Mouse (Mus musculus) embryo, embryonic 10.5 days (tissue): ENCODE measurements at regions not wholly inside any gene's neighbourhood (a gene's known extent, or its start where the extent isn't known, plus 50 kb on each side); places are given as distances from the start of the nearest gene placed in this dataset.

Experiments
- DNase-seq: peaks from one replicate; pipeline ENCODE4 v3.0.0-alpha.2; 2015; ENCODE audit warnings: low spot score

- no peak for DNase-seq
Measured at GRCm38 (mm10) chr2:38420498-38420897, 81.4 kb downstream of the Lhx2 start.

DNA sequence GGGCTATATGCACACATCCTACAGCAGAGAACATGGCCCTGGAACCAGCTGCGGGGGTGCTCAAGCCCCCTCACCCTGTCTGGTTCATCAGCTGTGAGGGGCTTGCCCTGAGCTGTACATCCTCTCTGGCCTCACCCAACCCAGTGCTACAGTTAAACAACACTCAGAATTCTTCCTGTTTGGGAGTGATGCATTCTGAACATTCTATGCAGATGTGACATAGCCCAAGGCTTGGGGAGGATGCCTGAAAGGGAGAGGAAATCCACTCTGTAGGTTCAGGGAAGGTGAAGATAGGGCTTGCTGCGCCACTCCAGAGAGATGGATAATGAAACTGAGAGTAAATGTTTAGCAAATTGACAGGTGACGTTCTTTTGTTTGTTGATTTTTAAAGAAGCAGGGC lies 83.3 kb downstream of the Lhx2 start:
- no peak for DNase-seq

DNA sequence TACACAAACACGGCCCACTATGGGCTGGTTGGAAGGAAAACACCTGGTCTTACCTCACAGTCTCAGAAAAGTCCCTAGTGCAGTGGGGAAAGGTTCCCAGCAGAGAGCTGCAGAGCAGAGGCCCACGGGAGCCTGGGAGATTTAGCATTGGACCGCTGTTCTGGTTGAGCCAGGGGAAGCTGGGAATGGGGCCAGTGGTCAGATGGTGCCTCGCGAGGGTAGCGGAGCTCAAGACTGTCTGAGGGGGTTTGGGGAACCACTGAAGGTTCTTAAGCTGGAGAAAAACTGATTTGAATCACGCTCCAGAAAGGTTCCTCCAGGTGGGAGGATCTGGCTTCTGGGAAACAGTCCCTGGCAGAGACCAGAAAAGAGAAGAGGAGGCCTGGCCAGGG lies 84.8 kb downstream of the Lhx2 start:
- no peak for DNase-seq

- DNase-seq, result peak; percentile 86
Measured at GRCm38 (mm10) chr2:38424278-38424931, 85.3 kb downstream of the Lhx2 start.

GRCm38 (mm10) chr2:38424976-38425375 lies 85.9 kb downstream of the Lhx2 start:
- no peak for DNase-seq

DNA sequence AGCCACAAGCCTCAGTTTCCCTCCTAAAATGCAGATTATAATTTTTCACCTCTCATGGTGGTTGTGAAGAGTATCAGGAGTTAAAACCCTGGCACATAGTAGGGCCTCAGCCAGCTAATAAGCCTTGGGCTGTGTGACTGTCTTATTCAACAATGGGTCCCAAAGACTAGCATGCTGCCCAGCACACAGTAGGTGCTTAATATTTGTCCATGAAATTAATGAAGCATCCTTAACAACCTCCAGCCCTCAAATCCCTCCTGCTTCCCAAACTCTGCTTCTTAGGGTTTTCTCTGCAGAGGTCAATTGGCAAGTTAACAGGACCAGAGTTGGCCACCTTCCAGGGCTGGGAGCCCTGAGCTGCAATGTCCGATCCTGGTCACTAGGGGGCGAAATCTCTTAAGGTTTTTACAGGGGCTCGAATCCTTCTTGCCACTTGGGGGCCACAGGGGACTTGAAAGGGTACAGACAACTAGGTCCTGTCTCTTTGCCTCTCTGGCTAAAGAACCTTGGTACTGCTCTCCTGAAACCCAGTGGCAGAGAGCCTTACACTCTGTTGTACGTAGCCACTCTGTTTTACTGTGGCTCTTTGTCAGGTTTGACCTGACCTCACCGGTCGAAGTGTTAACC lies 81.6 kb upstream of the Nek6 start:
- peak; percentile 89 for DNase-seq

DNA sequence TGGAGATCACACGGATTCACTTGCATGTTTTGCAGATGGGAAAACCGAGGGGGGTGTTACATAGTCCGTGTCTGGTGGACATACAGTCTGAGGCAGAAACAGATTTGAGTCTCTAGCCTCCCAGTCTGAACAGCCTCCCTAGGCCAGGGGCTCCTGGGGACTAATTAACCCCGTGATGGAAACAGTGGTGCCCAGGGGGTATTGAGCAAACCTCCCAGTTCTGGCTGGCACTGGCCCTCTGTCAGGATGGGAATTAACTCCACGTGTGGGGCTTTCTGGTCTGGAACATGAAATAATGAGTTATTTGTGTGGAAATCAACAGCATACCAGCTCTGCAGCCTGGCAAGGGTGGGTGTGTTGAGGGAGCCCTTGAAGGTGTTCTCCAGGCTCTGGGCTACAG lies 79.9 kb upstream of the Nek6 start:
- DNase-seq, result no peak

DNA sequence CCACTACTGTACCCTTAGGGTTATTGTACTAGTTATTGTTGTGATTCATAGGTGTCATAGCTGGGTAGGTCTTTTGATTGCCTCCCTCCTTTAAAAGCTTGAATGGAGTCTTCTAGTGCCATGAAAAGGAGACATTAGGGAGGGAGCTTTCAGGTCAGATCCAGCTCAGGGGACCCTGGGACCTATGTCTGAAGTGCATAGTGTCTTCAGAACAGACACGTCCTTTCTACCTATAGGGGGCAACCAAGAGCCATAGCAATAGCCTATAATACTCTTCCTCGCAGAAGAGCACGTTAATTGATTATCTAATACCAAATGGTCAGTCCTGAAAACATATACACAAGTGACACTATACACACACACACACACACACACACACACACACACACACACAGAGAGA lies 77.7 kb upstream of the Nek6 start:
- peak; percentile 64 for DNase-seq

- no peak for DNase-seq
Measured at GRCm38 (mm10) chr2:38436701-38437100, 74.7 kb upstream of the Nek6 start.

DNA sequence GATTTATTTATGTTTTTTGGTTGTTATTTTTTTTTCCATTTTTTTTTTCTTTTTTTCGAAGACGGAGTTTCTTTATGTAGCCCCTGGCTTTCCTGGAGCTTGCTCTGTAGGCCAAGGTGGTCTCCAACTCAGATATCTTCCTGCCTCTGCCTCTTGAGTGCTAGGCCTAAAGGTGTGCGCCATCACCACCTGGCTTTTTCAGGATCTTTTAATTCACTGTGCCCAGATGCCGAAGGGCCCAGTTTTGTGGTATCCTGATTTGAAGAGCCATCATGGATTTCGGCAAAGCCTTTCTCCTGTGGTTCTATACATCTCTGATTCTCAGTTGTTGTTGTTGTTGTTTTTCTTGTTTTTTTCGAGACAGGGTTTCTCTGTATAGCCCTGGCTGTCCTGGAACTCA lies 72.3 kb upstream of the Nek6 start:
- no peak for DNase-seq

GRCm38 (mm10) chr2:38439973-38440372 lies 71.5 kb upstream of the Nek6 start:
- no peak for DNase-seq

GRCm38 (mm10) chr2:38449092-38449491 lies 62.4 kb upstream of the Nek6 start:
- DNase-seq, result no peak

- DNase-seq, result no peak
Measured at GRCm38 (mm10) chr2:38456571-38456970, 54.9 kb upstream of the Nek6 start.

DNA sequence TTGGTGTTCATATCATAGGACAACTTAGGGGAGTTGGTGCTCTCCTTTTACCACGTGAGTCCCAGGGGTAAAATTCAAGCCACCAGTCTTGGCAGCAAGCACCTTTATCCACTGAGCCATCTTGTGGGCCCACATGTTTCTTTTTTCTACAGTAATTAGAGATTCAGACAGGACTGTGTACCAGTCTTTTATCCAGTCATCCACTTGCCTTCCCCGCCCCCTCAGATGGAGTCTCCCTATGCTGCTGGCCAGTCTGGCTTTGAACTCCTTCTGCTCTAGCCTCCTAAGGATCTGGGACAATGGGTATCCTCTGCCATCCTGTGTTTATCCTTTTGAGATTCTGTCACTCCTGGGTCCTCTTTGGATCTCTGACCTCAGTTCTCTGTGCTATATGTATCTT lies 51.1 kb upstream of the Nek6 start:
- DNase-seq, result no peak

DNA sequence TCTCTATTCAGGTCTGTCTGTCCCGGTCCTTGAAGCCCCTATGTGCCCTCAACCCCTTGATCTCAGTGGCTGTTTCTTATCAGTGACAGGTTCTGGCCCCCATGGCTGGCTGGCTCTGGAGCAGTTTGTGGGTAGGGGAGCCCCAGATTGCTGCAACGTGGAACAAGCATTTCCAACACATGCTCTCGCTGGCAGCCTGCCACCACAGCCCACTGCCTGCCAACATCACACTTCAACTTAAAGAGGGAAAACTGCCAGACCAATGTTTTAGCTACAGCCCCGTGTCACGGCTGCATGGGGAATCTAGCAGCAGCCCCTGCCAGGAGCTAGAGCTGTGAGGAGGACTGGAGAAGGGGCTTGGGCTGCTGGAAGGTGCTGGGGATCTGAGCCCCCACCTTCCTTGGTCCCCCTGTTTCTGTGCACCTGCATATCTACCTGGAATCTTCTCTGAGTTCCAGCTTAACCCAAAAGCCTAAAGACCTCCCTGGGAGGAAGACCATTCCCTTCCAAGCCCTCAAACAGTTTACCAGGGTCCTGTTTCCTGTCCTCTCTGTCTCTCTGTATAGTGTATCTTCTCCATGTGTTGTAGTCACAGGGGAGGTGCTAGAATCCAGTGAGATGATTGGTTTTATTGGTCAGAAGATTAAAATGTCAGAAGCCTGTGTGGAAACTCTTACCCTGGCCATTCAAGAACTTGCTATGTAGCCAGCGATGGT lies 50.5 kb upstream of the Nek6 start:
- no peak for DNase-seq
